Mouse (Mus musculus) forebrain, embryonic 11.5 days (tissue): ENCODE results near the gene Tsga10ip. TPM values are rescaled to one million over a fixed set of nuclear protein-coding genes. Genes with fewer than 3 reads are reported as not detected.

Source experiments
- ATAC-seq: fragments of 200-750 bp; cut with Nextera tagmentation; replicated peaks from 2 replicates; pipeline ENCODE4 v1.8.0; 2017; ENCODE audit warnings: moderate TSS enrichment; ENCODE audit not compliant: low FRiP score
- DNase-seq: peaks from one replicate; pipeline ENCODE4 v3.0.0-alpha.2; 2017; ENCODE audit warnings: low spot score
- H3K27ac ChIP-seq: fragments of 300-500 bp; sonication (generic); 2 replicates; pipeline ENCODE4 v1.5.1; 2014; ENCODE audit warnings: low read depth, low read length
- H3K27me3 ChIP-seq: fragments of 300-500 bp; sonication (generic); 2 replicates; pipeline ENCODE4 v1.6.1; 2014; ENCODE audit warnings: mild to moderate bottlenecking, low read length, mixed read lengths; ENCODE audit not compliant: control insufficient read depth, insufficient read depth
- H3K36me3 ChIP-seq: fragments of 300-500 bp; sonication (generic); 2 replicates; pipeline ENCODE4 v1.6.1; 2014; ENCODE audit warnings: mild to moderate bottlenecking, low read length, moderate library complexity, mixed read lengths; ENCODE audit not compliant: control insufficient read depth, insufficient read depth
- H3K4me1 ChIP-seq: fragments of 300-500 bp; sonication (generic); replicated peaks from 2 replicates; pipeline ENCODE4 v1.6.1; 2014; ENCODE audit warnings: low read length, mixed read lengths; ENCODE audit not compliant: control insufficient read depth, insufficient read depth
- H3K4me2 ChIP-seq: fragments of 300-500 bp; sonication (generic); 2 replicates; pipeline ENCODE4 v1.6.1; 2014; ENCODE audit warnings: low read depth, mild to moderate bottlenecking, low read length, moderate library complexity, mixed read lengths; ENCODE audit not compliant: severe bottlenecking
- H3K4me3 ChIP-seq: fragments of 300-500 bp; sonication (generic); 2 replicates; pipeline ENCODE4 v1.5.1; 2014; ENCODE audit warnings: low read depth, low read length
- H3K9ac ChIP-seq: fragments of 300-500 bp; sonication (generic); 2 replicates; pipeline ENCODE4 v1.6.1; 2014; ENCODE audit warnings: low read length
- H3K9me3 ChIP-seq: fragments of 300-500 bp; sonication (generic); 2 replicates; pipeline ENCODE4 v1.6.1; 2016; ENCODE audit warnings: low read length, mixed read lengths; ENCODE audit not compliant: control insufficient read depth
- WGBS: fragments of 180-500 bp; shearing (Covaris S2); extraction: QIAGEN DNeasy Blood & Tissue Kit; methylation state at CpG from one replicate; pipeline ENCODE4 v1.1.7; 2014; 5-methylcytosine and 5-hydroxymethylcytosine counted together
- polyA plus RNA-seq: library from polyadenylated mRNA; unstranded; fragments of >200 nt; fragmentation: Nextera tagmentation; extraction: Ambion mirVana; gene quantifications from 2 replicates; pipeline ENCODE4 v1.2.1, GENCODE M21; 2014

Gene Tsga10ip
- not detected in 2 replicates for polyA plus RNA-seq

DNA sequence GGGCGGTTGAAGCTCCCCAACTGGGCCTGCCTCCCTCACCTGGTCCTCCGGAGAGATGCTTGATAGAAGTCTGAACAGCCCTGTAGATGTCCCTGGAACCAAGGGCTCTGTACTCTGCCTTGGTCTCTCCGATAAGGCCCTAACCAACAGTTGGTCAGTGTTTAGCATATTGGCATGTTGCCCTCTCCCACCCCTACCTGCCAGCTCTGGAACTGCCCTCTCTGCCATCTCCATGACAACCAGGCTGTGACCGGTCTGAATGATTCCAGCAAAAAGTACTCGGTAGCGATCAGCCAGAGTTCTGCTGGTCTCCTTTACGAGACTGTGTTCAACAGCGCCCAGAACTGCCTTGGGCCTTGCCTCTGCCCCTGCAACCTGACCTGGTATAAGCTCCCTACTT lies at the start of gene Tsga10ip:
Gene Tsga10ip, minus strand, starts transcription at position 234 of the 400 bp plus-strand sequence.
- Histone ChIP-seq H3K4me3 (no peak within 1 kb of the TSS), H3K4me1 (no peaks in the 10 kb centered on the region; the same call in 1 of the 2 replicates), H3K27ac (no peak within 1 kb of the TSS), H3K9me3 (no peaks in the 10 kb centered on the region), H3K4me2 (no peak within 1 kb of the TSS), H3K27me3 (no peaks in the 10 kb centered on the region), H3K9ac (no peak within 1 kb of the TSS), H3K36me3 (no peaks in the 10 kb centered on the region)
- ATAC-seq (no peak), DNase-seq (no peak)
- 85% methylated on average over 8 of the region's 8 CpGs for WGBS

DNA sequence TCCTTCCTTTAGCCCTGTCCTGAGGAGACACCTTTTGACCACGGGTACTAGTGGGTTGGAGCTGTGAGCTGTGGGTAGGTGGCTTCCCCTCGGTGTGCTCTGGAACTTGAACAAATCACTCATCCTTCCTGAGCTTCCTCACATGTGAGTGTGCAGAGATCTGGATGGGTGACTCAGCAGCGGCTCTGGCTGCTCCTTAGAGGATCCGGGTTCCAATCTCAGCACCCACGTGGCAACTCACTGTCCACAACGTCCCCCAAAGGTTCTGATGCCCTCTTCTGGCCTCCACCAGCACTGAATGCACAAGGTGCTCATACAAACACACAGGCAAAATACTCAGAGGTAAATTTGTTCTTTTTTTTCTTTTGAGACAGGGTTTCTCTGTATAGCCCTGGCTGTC lies 49.4 kb upstream of the Tsga10ip start:
- Histone ChIP-seq H3K27me3 (peaks cover 33% of the 10 kb centered on the region), H3K4me1 (peaks cover 26% of the 10 kb centered on the region), H3K36me3 (no peaks in the 10 kb centered on the region), H3K9ac (no peak overlapping the region), H3K4me2 (no peak overlapping the region), H3K9me3 (no peaks in the 10 kb centered on the region), H3K27ac (no peak overlapping the region), H3K4me3 (no peak overlapping the region)
- DNase-seq (no peak), ATAC-seq (no peak)
- 71% methylated on average over 6 of the region's 6 CpGs for WGBS

DNA sequence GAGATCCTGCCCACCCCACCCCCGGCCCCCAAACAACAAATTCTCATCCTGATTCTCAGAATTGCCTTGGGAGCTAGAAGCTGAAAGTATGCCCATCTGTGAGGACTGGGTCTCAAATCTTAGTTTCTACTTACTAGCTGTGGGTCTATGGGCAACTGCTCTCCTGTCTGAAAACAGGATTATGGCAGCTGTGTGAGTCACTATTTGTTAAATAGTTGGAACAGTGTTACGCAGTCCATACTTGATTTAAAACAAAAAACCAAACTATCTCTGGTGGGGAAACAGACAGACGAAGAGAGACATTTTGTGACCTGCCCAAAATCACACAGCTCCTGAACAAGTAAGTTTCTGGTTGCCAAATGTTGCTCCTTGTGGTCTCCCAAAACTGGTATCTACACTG lies 47.3 kb upstream of the Tsga10ip start:
- no peak for ATAC-seq
- H3K9me3 ChIP-seq: no peaks in the 10 kb centered on the region
- no peak for DNase-seq
- no peak overlapping the region for H3K9ac ChIP-seq
- H3K27me3 ChIP-seq: peaks cover 36% of the 10 kb centered on the region
- 93% methylated on average over 3 of the region's 3 CpGs for WGBS
- no peak overlapping the region for H3K4me2 ChIP-seq
- no peaks in the 10 kb centered on the region for H3K36me3 ChIP-seq
- H3K27ac ChIP-seq: no peak overlapping the region
- no peak overlapping the region for H3K4me3 ChIP-seq
- H3K4me1 ChIP-seq: peaks cover 13% of the 10 kb centered on the region

DNA sequence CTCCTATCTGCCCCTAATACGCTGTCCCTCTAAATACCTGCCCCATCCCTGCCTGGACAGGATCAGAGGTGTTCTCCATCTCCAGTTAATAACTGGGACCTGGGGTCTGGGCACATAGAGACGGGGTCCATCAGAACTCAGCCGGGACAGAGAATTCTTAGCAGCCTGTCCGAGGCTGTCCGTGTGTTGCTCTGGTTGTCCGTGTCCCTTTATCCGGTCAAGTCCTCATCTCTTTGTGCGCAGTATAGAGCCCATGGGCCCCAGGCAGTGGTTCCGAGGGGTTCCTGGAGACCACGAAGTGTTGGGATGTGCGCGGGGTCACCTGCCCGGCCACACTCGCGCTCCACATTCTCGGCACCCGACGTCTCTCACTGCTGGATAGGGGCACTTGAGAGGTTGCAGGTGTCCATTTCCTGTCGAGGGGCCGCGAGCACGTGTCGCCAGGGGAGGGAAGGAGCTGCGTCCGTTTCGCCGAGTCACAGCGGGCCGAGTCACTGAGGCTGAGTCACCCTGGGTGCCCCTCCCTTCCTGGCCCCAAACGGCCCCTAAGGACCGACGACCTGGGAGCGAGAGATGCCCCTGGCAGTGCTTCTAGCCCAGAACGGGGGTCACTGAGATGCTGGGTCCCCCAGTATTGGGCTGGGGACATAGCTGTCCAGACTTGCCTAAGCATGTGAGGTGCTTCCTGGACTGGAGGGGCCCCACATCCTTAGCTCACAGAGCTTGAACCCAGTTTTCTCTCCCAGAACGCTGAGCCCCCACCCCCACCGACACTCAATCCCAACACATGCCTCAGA lies 46.2 kb upstream of the Tsga10ip start:
- Histone ChIP-seq H3K9me3 (no peaks in the 10 kb centered on the region), H3K27ac (no peak overlapping the region), H3K36me3 (no peaks in the 10 kb centered on the region), H3K4me2 (peak overlapping the region; percentile 97), H3K4me1 (peaks cover 13% of the 10 kb centered on the region), H3K4me3 (peak overlapping the region; percentile 50; the same call in 1 of the 2 replicates), H3K27me3 (peaks cover 36% of the 10 kb centered on the region), H3K9ac (no peak overlapping the region)
- no peak for DNase-seq
- 7% methylated on average over 35 of the region's 36 CpGs for WGBS
- ATAC-seq: no peak

DNA sequence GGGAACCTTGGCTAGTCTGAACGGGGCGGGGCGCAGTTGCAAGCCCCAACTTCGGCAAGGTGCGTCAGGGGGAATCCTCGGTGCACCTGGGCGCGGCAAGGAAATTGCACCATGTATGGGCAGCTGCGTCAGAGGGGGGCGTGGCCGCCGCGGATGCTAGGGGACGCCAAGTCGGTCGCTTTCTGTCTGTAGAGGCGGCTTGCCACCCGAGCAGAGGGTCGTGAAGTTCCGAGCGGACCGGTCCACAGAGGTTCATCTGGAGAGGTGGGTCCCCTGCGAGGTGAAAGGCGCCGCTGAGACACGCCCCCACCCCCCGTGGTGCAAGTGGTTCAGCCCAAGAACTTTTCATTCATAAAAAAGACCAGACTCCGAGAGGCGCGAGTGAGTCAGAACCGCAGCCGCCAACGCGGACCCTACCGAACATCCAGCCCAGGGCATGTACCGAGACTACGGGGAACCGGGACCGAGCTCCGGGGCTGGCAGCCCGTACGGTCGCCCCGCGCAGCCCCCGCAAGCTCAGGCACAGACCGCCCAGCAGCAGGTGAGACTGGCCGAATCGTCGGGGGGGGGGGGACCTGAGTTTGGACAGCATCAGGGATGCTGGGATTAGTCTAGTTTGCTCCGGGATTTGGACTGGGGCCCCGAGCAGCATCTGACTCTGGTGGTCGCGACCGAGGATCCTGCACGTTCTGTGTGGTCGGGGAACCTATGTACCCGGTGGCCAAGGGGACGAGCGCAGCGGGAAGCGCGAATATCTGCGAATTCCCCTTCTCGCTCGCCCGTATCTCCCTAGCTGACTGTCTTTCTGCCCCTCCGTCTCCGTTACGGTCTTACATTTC lies 45.4 kb upstream of the Tsga10ip start, which contains the start of gene Fosl1:
Gene Fosl1, plus strand, starts transcription at position 33 of the 839 bp plus-strand sequence.
- H3K27ac ChIP-seq: no peak within 1 kb of the TSS
- peak; percentile 63; the same call in 1 of the 2 replicates for ATAC-seq
- peaks cover 13% of the 10 kb centered on the region for H3K4me1 ChIP-seq
- peak; percentile 83 for DNase-seq
- H3K9ac ChIP-seq: peak within 1 kb of the TSS; percentile 45; the same call in 1 of the 2 replicates
- H3K4me3 ChIP-seq: peak within 1 kb of the TSS; percentile 50
- WGBS: under 1% methylated on average over 70 of the region's 70 CpGs
- no peaks in the 10 kb centered on the region for H3K36me3 ChIP-seq
- no peaks in the 10 kb centered on the region for H3K9me3 ChIP-seq
- H3K4me2 ChIP-seq: peak within 1 kb of the TSS; percentile 97
- H3K27me3 ChIP-seq: peaks cover 36% of the 10 kb centered on the region

DNA sequence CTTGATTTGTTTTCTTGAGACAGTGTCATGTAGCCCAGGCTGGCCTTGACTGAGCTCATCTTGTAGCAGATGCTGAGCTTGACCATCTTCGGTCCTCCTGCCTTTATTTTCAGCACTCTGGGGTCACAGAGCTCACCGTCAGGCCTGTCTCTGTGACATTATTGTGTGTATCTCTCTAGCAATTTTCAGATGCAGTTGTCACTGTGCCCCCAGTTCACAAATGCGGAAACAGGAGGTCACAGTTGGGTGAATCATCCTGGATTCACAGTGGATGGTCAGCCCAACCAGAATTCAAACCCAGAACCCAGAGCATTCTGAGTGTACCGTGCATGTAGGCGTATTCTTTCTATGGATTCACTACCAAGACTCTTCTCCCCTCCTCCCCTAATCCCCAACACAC lies 43.4 kb upstream of the Tsga10ip start:
- ATAC-seq (no peak), DNase-seq (no peak)
- Histone ChIP-seq H3K36me3 (no peaks in the 10 kb centered on the region), H3K27ac (no peak overlapping the region), H3K4me3 (no peak overlapping the region), H3K27me3 (peaks cover 36% of the 10 kb centered on the region), H3K9me3 (no peaks in the 10 kb centered on the region), H3K4me1 (peaks cover 13% of the 10 kb centered on the region), H3K4me2 (no peak overlapping the region), H3K9ac (no peak overlapping the region)
- 84% methylated on average over 5 of the region's 5 CpGs for WGBS

DNA sequence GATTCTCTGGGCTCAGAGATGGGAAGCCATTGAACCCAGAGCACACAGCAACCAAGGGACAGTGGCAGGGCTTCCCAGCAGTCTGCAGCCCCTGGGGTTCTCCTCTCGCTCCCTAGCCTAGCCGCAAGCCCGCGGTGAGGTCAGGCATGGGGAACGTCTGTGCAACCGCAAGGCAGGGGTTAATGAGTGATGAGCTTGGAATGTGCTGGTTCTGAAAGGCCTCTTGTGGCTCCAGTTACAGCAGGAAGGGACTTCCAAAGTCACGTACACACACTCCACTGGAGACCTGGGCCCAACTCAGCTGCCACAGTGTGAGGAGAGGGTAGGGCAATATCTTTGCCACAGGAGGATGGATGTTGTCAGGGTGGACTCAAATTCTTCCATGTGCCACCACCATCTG lies 42.6 kb upstream of the Tsga10ip start:
- Histone ChIP-seq H3K4me3 (no peak overlapping the region), H3K9me3 (no peaks in the 10 kb centered on the region; the same call in 1 of the 2 replicates), H3K4me2 (no peak overlapping the region), H3K4me1 (peaks cover 13% of the 10 kb centered on the region), H3K27me3 (peaks cover 33% of the 10 kb centered on the region), H3K9ac (no peak overlapping the region), H3K27ac (no peak overlapping the region), H3K36me3 (no peaks in the 10 kb centered on the region)
- 39% methylated on average over 7 of the region's 7 CpGs for WGBS
- DNase-seq (no peak), ATAC-seq (no peak)

DNA sequence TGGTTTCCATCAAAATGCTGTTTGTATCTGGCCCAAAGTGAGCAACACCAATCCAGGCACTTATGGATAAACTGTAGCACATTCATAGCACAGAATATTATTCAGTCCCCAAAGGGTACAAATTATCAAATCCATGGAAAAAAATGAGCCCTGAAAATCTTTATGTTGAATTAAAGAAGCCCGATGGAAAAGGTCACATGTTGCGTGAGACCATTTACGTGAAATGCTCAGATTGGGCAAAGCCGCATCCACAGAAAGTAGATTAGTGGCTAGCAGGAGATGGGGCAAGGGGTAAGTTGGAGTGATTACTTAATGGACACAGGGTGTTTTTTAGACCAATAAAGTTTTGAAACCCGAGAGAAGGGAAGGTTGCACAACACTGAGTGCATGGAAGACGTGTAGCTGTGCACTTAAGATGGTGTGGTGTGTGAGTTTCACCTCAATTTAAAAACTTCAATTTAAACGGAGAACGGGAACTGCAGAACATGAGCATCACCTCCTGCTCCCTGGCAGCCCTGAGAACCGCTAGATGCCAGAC lies 42.1 kb upstream of the Tsga10ip start:
- H3K4me3 ChIP-seq: no peak overlapping the region
- DNase-seq (no peak), ATAC-seq (no peak)
- no peak overlapping the region for H3K9ac ChIP-seq
- H3K27me3 ChIP-seq: peaks cover 28% of the 10 kb centered on the region
- 72% methylated on average over 9 of the region's 9 CpGs for WGBS
- no peak overlapping the region for H3K4me2 ChIP-seq
- H3K4me1 ChIP-seq: peaks cover 13% of the 10 kb centered on the region
- no peak overlapping the region for H3K27ac ChIP-seq
- no peaks in the 10 kb centered on the region for H3K36me3 ChIP-seq
- H3K9me3 ChIP-seq: no peaks in the 10 kb centered on the region; the same call in 1 of the 2 replicates
